Mouse (Mus musculus) forebrain, embryonic 16.5 days (tissue): ENCODE results near the gene Actr1b. TPM values are rescaled to one million over a fixed set of nuclear protein-coding genes. Genes with fewer than 3 reads are reported as not detected.
"Not testable (repeated sequence)": the region's sequence is repeated elsewhere in the genome, so short reads cannot be mapped to it uniquely, and the experiment has no call there.

ENCODE experiments used
- ATAC-seq: fragments of 200-750 bp; cut with Nextera tagmentation; 2 replicates; pipeline ENCODE4 v1.8.0; 2017; ENCODE audit warnings: mild to moderate bottlenecking, moderate library complexity
- H3K27ac ChIP-seq: fragments of 300-500 bp; sonication (generic); 2 replicates; pipeline ENCODE4 v1.5.1; 2014; ENCODE audit warnings: low read length, control low read depth
- H3K27me3 ChIP-seq: fragments of 300-500 bp; sonication (generic); replicated peaks from 2 replicates; pipeline ENCODE4 v1.6.1; 2014; ENCODE audit warnings: low read length; ENCODE audit not compliant: control insufficient read depth, insufficient read depth
- H3K36me3 ChIP-seq: fragments of 300-500 bp; sonication (generic); 2 replicates; pipeline ENCODE4 v1.6.1; 2014; ENCODE audit not compliant: control insufficient read depth, insufficient read depth
- H3K4me1 ChIP-seq: fragments of 300-500 bp; sonication (generic); replicated peaks from 2 replicates; pipeline ENCODE4 v1.6.1; 2014; ENCODE audit warnings: low read length; ENCODE audit not compliant: control insufficient read depth, insufficient read depth
- H3K4me2 ChIP-seq: fragments of 300-500 bp; sonication (generic); 2 replicates; pipeline ENCODE4 v1.6.1; 2014; ENCODE audit warnings: mild to moderate bottlenecking, low read length, control low read depth
- H3K4me3 ChIP-seq: fragments of 300-500 bp; sonication (generic); replicated peaks from 2 replicates; pipeline ENCODE4 v1.5.1; 2014; ENCODE audit warnings: mild to moderate bottlenecking, low read length, control low read depth
- H3K9ac ChIP-seq: fragments of 300-500 bp; sonication (generic); replicated peaks from 2 replicates; pipeline ENCODE4 v1.6.1; 2014; ENCODE audit warnings: low read depth, low read length, control low read depth
- H3K9me3 ChIP-seq: fragments of 300-500 bp; sonication (generic); 2 replicates; pipeline ENCODE4 v1.6.1; 2016; ENCODE audit warnings: low read length; ENCODE audit not compliant: control insufficient read depth
- WGBS: fragments of 180-500 bp; shearing (Covaris S2); extraction: QIAGEN DNeasy Blood & Tissue Kit; methylation state at CpG from one replicate; pipeline ENCODE4 v1.1.7; 2014; 5-methylcytosine and 5-hydroxymethylcytosine counted together
- polyA plus RNA-seq: library from polyadenylated mRNA; unstranded; fragments of >200 nt; fragmentation: Nextera tagmentation; extraction: Ambion mirVana; gene quantifications from 2 replicates; pipeline ENCODE4 v1.2.1, GENCODE M21; 2015

Gene Actr1b
- polyA plus RNA-seq, 1 experiment from 2014 or later, result 109 TPM

- no peaks in the 10 kb centered on the region for H3K9me3 ChIP-seq
- 9% methylated on average over 13 of the region's 13 CpGs for WGBS
- 0 out of 2 replicates have a peak overlapping the region, but pooled peaks have one; percentile 43 for H3K27ac ChIP-seq
- no peaks in the 10 kb centered on the region for H3K36me3 ChIP-seq
- H3K27me3 ChIP-seq, result no peaks in the 10 kb centered on the region
- no peak overlapping the region for H3K4me2 ChIP-seq
- H3K4me1 ChIP-seq, result no peaks in the 10 kb centered on the region
- H3K9ac ChIP-seq, result no peak overlapping the region
- ATAC-seq, result peak; percentile 85
- H3K4me3 ChIP-seq, result no peak overlapping the region
These were observed 30.3 kb downstream of the Actr1b start for GRCm38 (mm10) chr1:36683810-36684467.

DNA sequence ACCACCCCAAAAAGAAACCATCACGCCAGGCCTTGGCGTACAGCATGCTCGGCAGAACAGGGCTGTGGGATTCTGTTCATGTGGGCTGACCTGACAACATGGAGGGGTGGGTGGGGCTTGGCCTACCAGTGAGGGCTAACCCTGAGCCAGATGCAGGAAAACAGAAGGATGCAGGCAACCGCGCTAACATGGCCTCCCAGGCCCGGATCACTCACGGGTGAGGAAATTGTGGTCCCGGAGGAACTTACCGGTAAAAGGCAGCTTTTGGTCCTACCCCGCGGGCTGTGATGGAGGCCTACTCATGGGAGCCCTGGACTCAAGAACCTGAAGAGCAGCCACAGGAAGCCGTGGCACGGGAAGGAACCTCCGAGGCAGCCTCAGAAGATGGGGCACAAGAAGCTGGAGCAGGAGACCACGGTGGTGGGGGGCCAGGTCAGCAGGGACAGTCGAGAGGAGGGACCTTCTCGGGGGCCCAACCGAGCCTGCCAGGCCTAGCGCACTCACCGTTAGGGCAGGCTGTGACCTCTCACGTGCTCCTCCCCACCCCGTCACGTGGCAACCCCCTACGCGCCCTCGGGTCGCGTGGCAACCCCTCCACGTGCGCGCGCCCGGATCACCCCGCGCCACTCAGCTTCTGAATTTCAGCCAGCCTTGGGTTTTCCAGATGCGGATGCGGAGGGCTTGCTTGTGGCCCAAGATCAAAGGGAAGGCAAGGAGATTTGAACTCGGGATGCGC, 31.4 kb downstream of the Actr1b start, which contains the start of gene Fam178b:
Gene Fam178b, minus strand, starts transcription at position 564 of the 736 bp plus-strand sequence.
- Histone ChIP-seq H3K4me1 (no peaks in the 10 kb centered on the region), H3K27me3 (no peaks in the 10 kb centered on the region), H3K4me3 (no peak within 1 kb of the TSS), H3K27ac (0 out of 2 replicates have a peak within 1 kb of the TSS, but pooled peaks have one; percentile 43), H3K9ac (no peak within 1 kb of the TSS), H3K36me3 (no peaks in the 10 kb centered on the region), H3K4me2 (no peak within 1 kb of the TSS), H3K9me3 (no peaks in the 10 kb centered on the region)
- 94% methylated on average over 38 of the region's 39 CpGs for WGBS
- ATAC-seq, result no peak

DNA sequence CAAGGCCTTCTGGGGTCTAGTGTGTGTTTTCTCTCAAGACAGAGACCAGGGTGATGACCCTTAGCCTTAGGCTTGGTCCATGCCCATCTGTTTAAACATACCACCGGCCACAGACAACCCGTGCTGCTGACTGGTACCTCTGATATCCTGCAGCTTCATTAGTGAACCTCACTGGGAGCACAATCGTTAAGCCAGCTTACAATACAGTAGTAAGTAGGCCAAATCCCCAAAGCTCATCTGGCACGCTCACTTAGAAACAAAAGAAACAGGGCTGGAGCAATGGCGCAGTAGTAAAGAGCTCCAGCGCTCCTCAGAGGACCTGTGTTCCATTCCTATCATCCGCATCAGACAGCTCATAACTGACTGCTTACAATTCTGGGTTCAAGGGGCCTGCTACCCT, 33.3 kb downstream of the Actr1b start:
- Histone ChIP-seq H3K27me3 (no peaks in the 10 kb centered on the region), H3K9ac (no peak overlapping the region), H3K4me2 (no peak overlapping the region), H3K27ac (no peak overlapping the region), H3K4me1 (no peaks in the 10 kb centered on the region), H3K9me3 (no peaks in the 10 kb centered on the region), H3K4me3 (no peak overlapping the region), H3K36me3 (no peaks in the 10 kb centered on the region)
- ATAC-seq, result no peak
- WGBS, result 34% methylated on average over 7 of the region's 7 CpGs

GRCm38 (mm10) chr1:36674936-36675335, 39.3 kb downstream of the Actr1b start:
- H3K27ac ChIP-seq, result no peak overlapping the region
- no peaks in the 10 kb centered on the region for H3K9me3 ChIP-seq
- no peak overlapping the region for H3K4me3 ChIP-seq
- 77% methylated on average over 3 of the region's 3 CpGs for WGBS
- no peak overlapping the region for H3K4me2 ChIP-seq
- H3K4me1 ChIP-seq, result no peaks in the 10 kb centered on the region
- no peak for ATAC-seq
- H3K27me3 ChIP-seq, result no peaks in the 10 kb centered on the region
- no peak overlapping the region for H3K9ac ChIP-seq
- no peaks in the 10 kb centered on the region for H3K36me3 ChIP-seq

DNA sequence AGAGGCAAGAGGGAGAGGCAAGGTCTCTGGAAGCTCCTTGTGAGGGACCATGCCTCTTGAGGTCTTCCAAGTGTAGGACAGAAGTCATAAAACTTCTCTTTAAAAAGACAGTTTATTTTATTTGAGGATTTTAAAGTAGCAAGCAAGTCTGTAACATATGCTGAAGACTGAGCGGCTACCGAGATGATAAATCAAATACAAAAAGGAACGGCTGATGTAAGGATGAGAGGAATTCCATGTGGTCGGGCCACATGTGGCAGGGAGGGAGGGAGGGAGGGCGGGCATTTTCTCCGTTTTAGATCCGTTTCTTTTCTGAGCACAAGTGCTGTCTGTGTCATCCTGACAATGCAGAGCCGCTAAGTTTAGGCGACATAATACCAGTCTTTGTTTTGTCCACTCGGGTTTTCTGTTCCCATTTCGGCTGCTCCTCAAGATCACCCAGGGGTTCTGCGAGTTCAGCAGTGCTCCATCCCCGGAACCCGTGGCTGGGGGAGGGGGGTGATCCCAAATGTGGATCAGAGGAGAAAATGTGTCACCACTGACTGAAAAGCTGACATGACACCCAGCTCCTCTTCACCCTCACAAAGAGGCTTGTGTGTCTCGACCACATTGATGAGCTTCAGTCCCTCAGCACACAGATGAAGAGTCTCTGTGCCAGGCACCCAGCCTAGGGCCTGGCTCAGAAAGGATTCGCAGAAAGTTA, 41.4 kb downstream of the Actr1b start:
- WGBS, result 49% methylated on average over 16 of the region's 16 CpGs
- Histone ChIP-seq H3K36me3 (no peaks in the 10 kb centered on the region), H3K27ac (no peak overlapping the region), H3K4me2 (no peak overlapping the region), H3K9ac (no peak overlapping the region), H3K27me3 (no peaks in the 10 kb centered on the region), H3K4me3 (no peak overlapping the region), H3K4me1 (no peaks in the 10 kb centered on the region), H3K9me3 (no peaks in the 10 kb centered on the region)
- no peak for ATAC-seq

GRCm38 (mm10) chr1:36671260-36671659, 43.0 kb downstream of the Actr1b start:
- H3K4me3 ChIP-seq, result no peak overlapping the region
- no peaks in the 10 kb centered on the region for H3K4me1 ChIP-seq
- no peak for ATAC-seq
- H3K36me3 ChIP-seq, result no peaks in the 10 kb centered on the region
- no peaks in the 10 kb centered on the region for H3K9me3 ChIP-seq
- no peak overlapping the region for H3K27ac ChIP-seq
- H3K9ac ChIP-seq, result no peak overlapping the region
- H3K4me2 ChIP-seq, result no peak overlapping the region
- H3K27me3 ChIP-seq, result no peaks in the 10 kb centered on the region
- 91% methylated on average over 10 of the region's 10 CpGs for WGBS

- H3K36me3 ChIP-seq, result no peaks in the 10 kb centered on the region
- H3K9me3 ChIP-seq, result no peaks in the 10 kb centered on the region
- no peaks in the 10 kb centered on the region for H3K4me1 ChIP-seq
- no peak overlapping the region for H3K4me3 ChIP-seq
- no peak overlapping the region for H3K9ac ChIP-seq
- WGBS, result 68% methylated on average over 4 of the region's 4 CpGs
- no peak for ATAC-seq
- no peak overlapping the region for H3K27ac ChIP-seq
- H3K27me3 ChIP-seq, result no peaks in the 10 kb centered on the region
- H3K4me2 ChIP-seq, result no peak overlapping the region
These were observed 44.0 kb downstream of the Actr1b start for GRCm38 (mm10) chr1:36670256-36670655.

DNA sequence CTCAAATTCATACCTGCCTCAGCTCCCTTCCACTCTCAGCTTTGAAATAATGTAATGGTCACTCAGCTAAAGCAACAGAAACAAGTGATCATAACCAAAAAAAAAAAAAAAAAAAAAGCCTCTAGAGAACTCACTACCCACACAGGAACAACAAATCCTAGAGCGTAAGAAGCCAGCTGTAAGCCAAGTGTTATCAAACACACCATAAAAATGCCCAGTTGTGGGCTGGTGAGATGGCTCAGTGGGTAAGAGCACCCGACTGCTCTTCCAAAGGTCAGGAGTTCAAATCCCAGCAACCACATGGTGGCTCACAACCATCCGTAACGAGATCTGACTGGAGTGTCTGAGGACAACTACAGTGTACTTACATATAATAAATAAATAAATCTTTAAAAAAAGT, 46.2 kb downstream of the Actr1b start:
- not testable (repeated sequence) for H3K27me3 ChIP-seq, H3K4me1 ChIP-seq, H3K4me2 ChIP-seq, H3K9ac ChIP-seq, H3K27ac ChIP-seq, ATAC-seq, H3K36me3 ChIP-seq, H3K9me3 ChIP-seq, H3K4me3 ChIP-seq
- WGBS, result 64% methylated on average over 2 of the region's 4 CpGs

DNA sequence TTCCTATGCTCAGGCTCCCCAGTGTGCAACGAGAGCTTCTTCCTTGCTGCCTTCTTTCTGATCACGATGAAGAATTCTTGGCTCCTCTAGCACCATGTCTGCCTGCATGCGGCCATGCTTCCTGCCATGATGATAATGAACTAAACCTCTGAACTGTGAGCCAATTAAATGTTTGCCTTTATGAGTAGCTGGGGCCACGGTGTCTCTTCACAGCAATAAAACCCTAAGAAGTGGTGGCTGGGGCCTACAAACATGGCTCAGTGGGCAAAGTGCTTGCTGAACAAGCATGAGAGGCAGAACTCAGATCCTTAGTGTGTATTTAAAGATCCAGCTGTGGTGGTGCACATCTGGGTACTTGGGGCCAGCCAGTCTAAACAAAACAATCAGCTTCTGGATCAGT, 48.3 kb downstream of the Actr1b start:
- H3K4me3 ChIP-seq, result no peak overlapping the region
- H3K27me3 ChIP-seq, result no peaks in the 10 kb centered on the region
- 71% methylated on average over 4 of the region's 4 CpGs for WGBS
- no peak overlapping the region for H3K4me2 ChIP-seq
- ATAC-seq, result no peak
- H3K27ac ChIP-seq, result no peak overlapping the region
- H3K9me3 ChIP-seq, result no peaks in the 10 kb centered on the region
- H3K9ac ChIP-seq, result no peak overlapping the region
- no peaks in the 10 kb centered on the region for H3K4me1 ChIP-seq
- no peaks in the 10 kb centered on the region for H3K36me3 ChIP-seq
